ENCODE assay signal across 9 mouse cellular contexts in the genomic region with DNA sequence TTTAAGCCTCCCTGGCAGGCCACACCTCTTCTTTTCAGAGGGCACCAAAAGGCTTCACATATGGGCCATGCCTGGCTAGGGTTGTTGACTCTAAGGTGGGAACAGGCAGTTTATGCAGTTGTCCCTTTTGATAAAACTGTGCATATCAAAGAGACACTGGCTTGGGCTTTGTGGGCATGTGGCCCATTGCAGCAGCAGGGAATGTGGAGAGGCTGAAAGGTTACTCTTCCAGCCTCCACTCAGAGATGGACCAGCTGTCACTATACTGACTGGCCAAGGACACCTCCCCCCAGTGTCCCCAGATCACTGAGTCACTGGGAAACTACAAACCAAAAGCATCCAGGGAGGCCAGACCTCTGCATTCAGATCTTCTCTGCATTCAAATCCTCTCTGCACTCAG.
A peak's percentile ranks its signal among the peaks of the same experiment; 100 is the strongest.
DNase-seq lines count a peak whose midpoint lies in the region; ATAC-seq lines count a peak whose summit lies in the region.
"Had no signal": no experiment of that assay in that cellular context is flagged by ENCODE, and none has a peak within 500 bp of the region (broad histone marks: within the 10 kb centered on the region; RNA-seq: fewer than 3 reads in every experiment).

No protein-coding gene starts in this region.

- no peaks in the 10 kb centered on the region for H3K9me3 ChIP-seq in kidney, embryonic 16.5 days (ENCODE audit: low read length)

- H3K4me3 ChIP-seq in kidney, embryonic 16.5 days (ENCODE audit: low read length), result no peak overlapping the region
- H3K4me3 ChIP-seq: megakaryocyte, embryonic 14.5 days had no signal

- intact Hi-C loops in heart, postnatal 25 days (cut with DNase I), result no loop called here

- H3K27me3 ChIP-seq in kidney, embryonic 16.5 days (ENCODE audit: insufficient read depth, low read length), result no peaks in the 10 kb centered on the region

- H3K36me3 ChIP-seq in kidney, embryonic 16.5 days (ENCODE audit: insufficient read depth, low read length), result no peaks in the 10 kb centered on the region

- DNase-seq in kidney, postnatal 14 days, result peak; percentile 45
- peak; percentile 90 for DNase-seq in cerebellum, adult 11-12 months
- peak; percentile 90 for DNase-seq in cerebellum, adult 9-10 months
- peak; percentile 9 for DNase-seq in heart, postnatal 25 days (ENCODE audit: low spot score)
- DNase-seq in gastrocnemius, adult 8-10 months (ENCODE audit: low spot score in 2 of 2), result no peak
- no peak for DNase-seq in gastrocnemius, postnatal 10 days

- no peak overlapping the region for H3K27ac ChIP-seq in kidney, embryonic 16.5 days (ENCODE audit: low read length)

- no peak overlapping the region for H3K9ac ChIP-seq in kidney, embryonic 16.5 days (replicated peaks; ENCODE audit: low read length)

- H3K4me2 ChIP-seq in kidney, embryonic 16.5 days (replicated peaks; ENCODE audit: low read depth, low read length), result no peak overlapping the region
- H3K4me2 ChIP-seq: liver, embryonic 11.5 days had no signal

- peaks cover 9% of the 10 kb centered on the region for H3K4me1 ChIP-seq in kidney, embryonic 16.5 days (ENCODE audit: insufficient read depth, low read length)
- H3K4me1 ChIP-seq: megakaryocyte, embryonic 14.5 days had no signal

- ATAC-seq in kidney, embryonic 16.5 days (ENCODE audit: low FRiP score, low TSS enrichment), result no peak

Comparison
In these comparisons a context has a peak if more than half of its experiments do, and no peak if none do; other contexts are left out.
1. DNase-seq: peak in kidney, postnatal 14 days (single experiment), cerebellum, adult 11-12 months (single experiment), cerebellum, adult 9-10 months (single experiment) and heart, postnatal 25 days (single experiment); none in gastrocnemius, adult 8-10 months (0 of 2) and gastrocnemius, postnatal 10 days (single experiment).